ENCODE assay signal across 9 mouse cellular contexts in the genomic region with DNA sequence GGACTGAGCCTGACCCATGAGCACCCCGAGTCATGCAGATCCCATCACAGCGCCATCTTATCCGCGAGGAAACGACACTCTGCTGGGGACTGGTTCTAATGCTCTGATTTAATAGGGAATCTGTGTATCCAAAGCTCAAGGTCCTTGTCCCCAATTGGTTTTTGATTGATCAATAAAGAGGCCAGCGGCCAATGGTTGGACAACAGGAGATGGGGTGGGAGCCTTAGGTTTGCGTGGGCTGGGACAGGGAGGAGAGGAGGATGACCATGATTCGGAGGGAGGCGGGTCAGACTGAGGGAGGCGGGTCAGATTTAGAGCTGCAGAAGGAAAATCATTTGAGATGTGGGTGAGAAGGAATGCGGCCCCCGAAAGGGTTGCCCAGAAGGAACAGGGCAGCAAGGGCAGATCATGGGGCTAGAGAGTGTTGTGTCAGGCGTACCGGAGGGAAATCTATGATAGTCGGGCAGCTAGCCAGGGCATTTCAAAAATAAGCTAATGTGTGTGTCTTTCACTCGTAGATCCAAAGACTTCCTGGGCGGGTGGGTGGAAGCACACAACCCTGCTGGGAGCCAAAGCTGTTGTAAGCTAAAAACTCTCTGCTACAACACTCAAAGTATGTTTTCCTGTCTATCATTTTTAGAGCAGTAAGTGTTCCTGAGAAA.
DNase-seq lines count a peak whose midpoint lies in the region; ATAC-seq and TF ChIP-seq lines count a peak whose summit lies in the region.
"Had no signal": no experiment of that assay in that cellular context is flagged by ENCODE, and none has a peak within 500 bp of the region (broad histone marks: within the 10 kb centered on the region; RNA-seq: fewer than 3 reads in every experiment).

No protein-coding gene starts in this region.

- H3K9me3 ChIP-seq in forebrain, embryonic 15.5 days, result no peaks in the 10 kb centered on the region
- no peaks in the 10 kb centered on the region for H3K9me3 ChIP-seq in forebrain, embryonic 12.5 days
- no peaks in the 10 kb centered on the region for H3K9me3 ChIP-seq in lung, embryonic 14.5 days (ENCODE audit: low read depth, low read length)
- no peaks in the 10 kb centered on the region for H3K9me3 ChIP-seq in stomach, embryonic 16.5 days (replicated peaks; ENCODE audit: control insufficient read depth, low read length)

- H3K27me3 ChIP-seq in forebrain, embryonic 15.5 days, result no peaks in the 10 kb centered on the region
- H3K27me3 ChIP-seq in forebrain, embryonic 12.5 days, result no peaks in the 10 kb centered on the region
- H3K27me3 ChIP-seq in lung, embryonic 14.5 days (ENCODE audit: insufficient read depth, low read length), result no peaks in the 10 kb centered on the region
- H3K27me3 ChIP-seq in stomach, embryonic 16.5 days (ENCODE audit: control insufficient read depth, insufficient read depth, low read length), result no peaks in the 10 kb centered on the region

- H3K4me3 ChIP-seq in forebrain, embryonic 15.5 days, result no peak overlapping the region
- H3K4me3 ChIP-seq in forebrain, embryonic 12.5 days (replicated peaks), result no peak overlapping the region
- no peak overlapping the region for H3K4me3 ChIP-seq in lung, embryonic 14.5 days (ENCODE audit: low read depth, low read length)
- no peak overlapping the region for H3K4me3 ChIP-seq in lung, adult 2 months (replicated peaks; ENCODE audit: extremely low read depth, low read depth, low read length)
- no peak overlapping the region for H3K4me3 ChIP-seq in stomach, embryonic 16.5 days (replicated peaks; ENCODE audit: low read length)

- peak overlapping the region; percentile 45 for H3K27ac ChIP-seq in forebrain, embryonic 15.5 days (replicated peaks)
- no peak overlapping the region for H3K27ac ChIP-seq in forebrain, embryonic 12.5 days
- H3K27ac ChIP-seq in lung, embryonic 14.5 days (ENCODE audit: low read depth), result peak overlapping the region; percentile 14; the same call in 1 of the 2 replicates
- peak overlapping the region; percentile 66 for H3K27ac ChIP-seq in stomach, embryonic 16.5 days (ENCODE audit: low read length)

- DNase-seq in lung, embryonic 14.5 days, result peak; percentile 73
- DNase-seq in lung, adult 2 months, result no peak
- peak; percentile 45 for DNase-seq in kidney, postnatal 10 days
- DNase-seq in gastrocnemius, postnatal 10 days, result no peak

- no peak overlapping the region for H3K9ac ChIP-seq in forebrain, embryonic 15.5 days (replicated peaks)
- H3K9ac ChIP-seq in forebrain, embryonic 12.5 days, result no peak overlapping the region
- no peak overlapping the region for H3K9ac ChIP-seq in lung, embryonic 14.5 days
- no peak overlapping the region for H3K9ac ChIP-seq in stomach, embryonic 16.5 days (ENCODE audit: low read length)

- WGBS in forebrain, embryonic 15.5 days, result 79% methylated on average over 17 of the region's 17 CpGs
- WGBS in forebrain, embryonic 12.5 days, result 91% methylated on average over 17 of the region's 17 CpGs
- WGBS in lung, embryonic 14.5 days, result 71% methylated on average over 17 of the region's 17 CpGs
- 63% methylated on average over 17 of the region's 17 CpGs for WGBS in lung, adult 2 months
- 74% methylated on average over 17 of the region's 17 CpGs for WGBS in stomach, embryonic 16.5 days

- no peak for TF ChIP-seq CTCF in lung, embryonic 14.5 days (IDR thresholded peaks at IDR 0.05; ENCODE audit: low read depth)
- TF ChIP-seq CTCF in lung, adult 2 months (IDR thresholded peaks at IDR 0.05; ENCODE audit: insufficient read depth, low read length), result no peak

- peaks cover 38% of the 10 kb centered on the region for H3K4me1 ChIP-seq in forebrain, embryonic 15.5 days
- H3K4me1 ChIP-seq in forebrain, embryonic 12.5 days, result peaks cover 20% of the 10 kb centered on the region
- peaks cover 12% of the 10 kb centered on the region; the same call in 1 of the 2 replicates for H3K4me1 ChIP-seq in lung, embryonic 14.5 days (ENCODE audit: insufficient read depth)
- H3K4me1 ChIP-seq in lung, adult 2 months (ENCODE audit: control insufficient read depth, insufficient read depth, low read length), result peaks cover 13% of the 10 kb centered on the region
- 0 out of 2 replicates have a peak, but pooled peaks cover 14% of the 10 kb centered on the region for H3K4me1 ChIP-seq in stomach, embryonic 16.5 days (ENCODE audit: control insufficient read depth, insufficient read depth, low read length)

- ATAC-seq in forebrain, embryonic 15.5 days (replicated peaks), result peak; percentile 20
- no peak for ATAC-seq in forebrain, embryonic 12.5 days (ENCODE audit: low FRiP score)
- ATAC-seq in lung, embryonic 14.5 days (ENCODE audit: insufficient read depth), result peak; percentile 36; the same call in 1 of the 2 replicates
- no peak for ATAC-seq in stomach, embryonic 16.5 days (ENCODE audit: insufficient read depth, low FRiP score)
- no peak for ATAC-seq in frontal cortex, adult (ENCODE audit: low TSS enrichment)

- no peaks in the 10 kb centered on the region for H3K36me3 ChIP-seq in forebrain, embryonic 15.5 days
- H3K36me3 ChIP-seq in forebrain, embryonic 12.5 days (replicated peaks), result no peaks in the 10 kb centered on the region
- H3K36me3 ChIP-seq in lung, embryonic 14.5 days (ENCODE audit: insufficient read depth), result no peaks in the 10 kb centered on the region
- no peaks in the 10 kb centered on the region for H3K36me3 ChIP-seq in stomach, embryonic 16.5 days (ENCODE audit: control insufficient read depth, insufficient read depth, low read length)

- no peak for TF ChIP-seq POLR2A in lung, adult 2 months (IDR thresholded peaks at IDR 0.05; ENCODE audit: borderline replicate concordance, extremely low read depth, low read depth, low read length)

- no peak overlapping the region for H3K4me2 ChIP-seq in forebrain, embryonic 15.5 days (replicated peaks)
- H3K4me2 ChIP-seq in forebrain, embryonic 12.5 days, result no peak overlapping the region
- no peak overlapping the region for H3K4me2 ChIP-seq in lung, embryonic 14.5 days
- no peak overlapping the region for H3K4me2 ChIP-seq in stomach, embryonic 16.5 days (ENCODE audit: low read depth, low read length)
- H3K4me2 ChIP-seq: liver, embryonic 11.5 days had no signal

Comparison
In these comparisons a context has a peak if more than half of its experiments do, and no peak if none do; other contexts are left out.
1. ATAC-seq: peak in forebrain, embryonic 15.5 days (single experiment) and lung, embryonic 14.5 days (single experiment); none in forebrain, embryonic 12.5 days (single experiment), stomach, embryonic 16.5 days (single experiment) and frontal cortex, adult (single experiment).
2. DNase-seq: peak in lung, embryonic 14.5 days (single experiment) and kidney, postnatal 10 days (single experiment); none in lung, adult 2 months (single experiment) and gastrocnemius, postnatal 10 days (single experiment).